Mouse (Mus musculus): ENCODE measurements at regions not wholly inside any gene's neighbourhood (a gene's known extent, or its start where the extent isn't known, plus 50 kb on each side); places are given as distances from the start of the nearest gene placed in this dataset.

- DNase-seq (ENCODE audit: low read depth, low spot score), result no peak
Measured at GRCm38 (mm10) chr12:9655794-9656193, 85.9 kb downstream of the Osr1 start.

- no peak for DNase-seq (ENCODE audit: low read depth, low spot score)
Measured at GRCm38 (mm10) chr12:9656324-9656723, 86.4 kb downstream of the Osr1 start.

GRCm38 (mm10) chr12:9657199-9657766, 87.4 kb downstream of the Osr1 start:
- DNase-seq (ENCODE audit: low read depth, low spot score), result no peak

- DNase-seq (ENCODE audit: low read depth, low spot score), result no peak
Measured at GRCm38 (mm10) chr12:9657793-9658192, 87.9 kb downstream of the Osr1 start.

GRCm38 (mm10) chr12:9660299-9660698, 90.4 kb downstream of the Osr1 start:
- no peak for DNase-seq (ENCODE audit: low read depth, low spot score)

GRCm38 (mm10) chr12:9688776-9689175, 118.9 kb downstream of the Osr1 start:
- no peak for DNase-seq (ENCODE audit: low read depth, low spot score)

- DNase-seq (ENCODE audit: low read depth, low spot score), result peak; percentile 30
Measured at GRCm38 (mm10) chr12:9689541-9689940, 119.6 kb downstream of the Osr1 start.

- DNase-seq (ENCODE audit: low read depth, low spot score), result no peak
Measured at GRCm38 (mm10) chr12:9732921-9733320, 163.0 kb downstream of the Osr1 start.

GRCm38 (mm10) chr12:9744709-9745395, 174.9 kb downstream of the Osr1 start:
- DNase-seq (ENCODE audit: low read depth, low spot score), result no peak

- DNase-seq (ENCODE audit: low read depth, low spot score), result no peak
Measured at GRCm38 (mm10) chr12:9751261-9752078, 181.6 kb downstream of the Osr1 start.

- DNase-seq (ENCODE audit: low read depth, low spot score), result no peak
Measured at GRCm38 (mm10) chr12:9752079-9752450, 182.1 kb downstream of the Osr1 start.

GRCm38 (mm10) chr12:9756411-9756810, 186.5 kb downstream of the Osr1 start:
- no peak for DNase-seq (ENCODE audit: low read depth, low spot score)

- DNase-seq (ENCODE audit: low read depth, low spot score), result no peak
Measured at GRCm38 (mm10) chr12:9760818-9761217, 190.9 kb downstream of the Osr1 start.

GRCm38 (mm10) chr12:9762291-9762811, 192.4 kb downstream of the Osr1 start:
- DNase-seq (ENCODE audit: low read depth, low spot score), result peak; percentile 4

- DNase-seq (ENCODE audit: low read depth, low spot score), result no peak
Measured at GRCm38 (mm10) chr12:9762842-9763241, 192.9 kb downstream of the Osr1 start.

- DNase-seq (ENCODE audit: low read depth, low spot score), result no peak
Measured at GRCm38 (mm10) chr12:9770908-9771307, 201.0 kb downstream of the Osr1 start.

GRCm38 (mm10) chr12:9772875-9773274, 203.0 kb downstream of the Osr1 start:
- DNase-seq (ENCODE audit: low read depth, low spot score), result no peak

GRCm38 (mm10) chr12:9802284-9802683, 232.4 kb downstream of the Osr1 start:
- no peak for DNase-seq (ENCODE audit: low read depth, low spot score)

GRCm38 (mm10) chr12:9807406-9807805, 237.5 kb downstream of the Osr1 start:
- no peak for DNase-seq (ENCODE audit: low read depth, low spot score)

GRCm38 (mm10) chr12:9833273-9833672, 263.4 kb downstream of the Osr1 start:
- DNase-seq (ENCODE audit: low read depth, low spot score), result peak; percentile 10

GRCm38 (mm10) chr12:9839198-9839845, 269.4 kb downstream of the Osr1 start:
- DNase-seq (ENCODE audit: low read depth, low spot score), result no peak

- peak; percentile 61 for DNase-seq (ENCODE audit: low read depth, low spot score)
Measured at GRCm38 (mm10) chr12:9839949-9840348, 270.0 kb downstream of the Osr1 start.

Data from skeletal muscle tissue, adult 2 months (tissue).